Mouse (Mus musculus) liver, embryonic 15.5 days (tissue): ENCODE data around the gene Cacfd1. TPM values are rescaled to one million over a fixed set of nuclear protein-coding genes. Genes with fewer than 3 reads are reported as not detected.

Experiments
- ATAC-seq: fragments of 200-750 bp; cut with Nextera tagmentation; 2 replicates; pipeline ENCODE4 v1.8.0; 2017; ENCODE audit warnings: moderate number of reproducible peaks, mild to moderate bottlenecking, moderate library complexity; ENCODE audit not compliant: insufficient read depth
- H3K27ac ChIP-seq: fragments of 300-500 bp; sonication (generic); replicated peaks from 2 replicates; pipeline ENCODE4 v1.5.1; 2015; ENCODE audit warnings: mild to moderate bottlenecking, inconsistent platforms
- H3K27me3 ChIP-seq: fragments of 300-500 bp; sonication (generic); 2 replicates; pipeline ENCODE4 v1.6.1; 2015; ENCODE audit warnings: mild to moderate bottlenecking, inconsistent platforms
- H3K36me3 ChIP-seq: fragments of 300-500 bp; sonication (generic); replicated peaks from 2 replicates; pipeline ENCODE4 v1.6.1; 2015; ENCODE audit warnings: moderate library complexity, mild to moderate bottlenecking, inconsistent platforms
- H3K4me1 ChIP-seq: fragments of 300-500 bp; sonication (generic); replicated peaks from 2 replicates; pipeline ENCODE4 v1.6.1; 2015; ENCODE audit warnings: inconsistent platforms
- H3K4me2 ChIP-seq: fragments of 300-500 bp; sonication (generic); 2 replicates; pipeline ENCODE4 v1.6.1; 2015; ENCODE audit warnings: moderate library complexity, mild to moderate bottlenecking, inconsistent platforms
- H3K4me3 ChIP-seq: fragments of 300-500 bp; sonication (generic); replicated peaks from 2 replicates; pipeline ENCODE4 v1.5.1; 2015; ENCODE audit warnings: mild to moderate bottlenecking, inconsistent platforms
- H3K9ac ChIP-seq: fragments of 300-500 bp; sonication (generic); 2 replicates; pipeline ENCODE4 v1.6.1; 2015; ENCODE audit warnings: moderate library complexity, mild to moderate bottlenecking, inconsistent platforms
- H3K9me3 ChIP-seq: fragments of 300-500 bp; sonication (generic); replicated peaks from 2 replicates; pipeline ENCODE4 v1.6.1; 2016; ENCODE audit warnings: inconsistent platforms
- WGBS: fragments of 180-500 bp; shearing (Covaris S2); methylation state at CpG from one replicate; pipeline ENCODE4 v1.1.7; 2015; ENCODE audit warnings: mixed read lengths; ENCODE audit not compliant: insufficient replicate concordance; 5-methylcytosine and 5-hydroxymethylcytosine counted together
- polyA plus RNA-seq: library from polyadenylated mRNA; unstranded; fragments of >200 nt; fragmentation: Nextera tagmentation; extraction: Ambion mirVana; gene quantifications from 2 replicates; pipeline ENCODE4 v1.2.1, GENCODE M21; 2015

The Cacfd1 gene
- polyA plus RNA-seq, 1 experiment from 2014 or later = 13.2 TPM

DNA sequence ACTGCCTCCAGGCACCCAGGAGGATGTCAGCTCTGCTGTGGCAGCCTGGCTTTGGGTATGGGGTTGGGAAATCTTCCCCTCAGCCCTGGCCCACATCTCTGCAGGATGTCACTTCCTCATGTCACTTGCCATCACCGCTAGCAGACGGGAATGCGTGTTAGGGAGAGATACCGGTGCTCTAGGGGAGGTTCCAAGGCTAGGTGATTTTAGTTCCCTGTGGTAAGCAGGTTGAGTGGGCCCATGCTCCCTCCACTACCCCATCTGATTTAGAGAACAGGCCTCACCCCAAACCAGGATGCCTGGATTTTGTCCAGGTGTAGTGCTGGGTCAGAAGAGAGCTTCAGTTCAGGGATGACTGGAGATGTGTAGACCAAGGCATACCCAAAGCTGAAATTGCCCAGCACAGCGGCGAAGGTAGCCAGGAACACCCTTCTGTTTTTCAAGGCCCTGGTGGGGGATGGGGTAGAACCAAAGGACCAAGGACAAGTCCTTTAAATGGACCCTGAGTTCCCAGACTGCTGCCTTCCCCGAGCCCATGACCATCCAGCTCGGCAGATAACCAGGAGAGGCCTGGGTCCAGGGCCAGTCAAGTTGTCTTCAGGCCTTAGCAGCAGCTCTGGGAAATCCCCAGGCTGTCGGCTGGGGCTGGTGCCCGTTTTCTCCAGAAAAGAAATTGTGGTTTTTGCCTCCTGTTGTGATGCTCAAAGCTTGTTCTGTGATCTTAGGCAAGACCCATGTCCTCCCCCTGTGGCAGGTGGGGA lies 17.3 kb downstream of the Cacfd1 start:
- Histone ChIP-seq H3K9ac (no peak overlapping the region), H3K4me2 (no peak overlapping the region)

DNA sequence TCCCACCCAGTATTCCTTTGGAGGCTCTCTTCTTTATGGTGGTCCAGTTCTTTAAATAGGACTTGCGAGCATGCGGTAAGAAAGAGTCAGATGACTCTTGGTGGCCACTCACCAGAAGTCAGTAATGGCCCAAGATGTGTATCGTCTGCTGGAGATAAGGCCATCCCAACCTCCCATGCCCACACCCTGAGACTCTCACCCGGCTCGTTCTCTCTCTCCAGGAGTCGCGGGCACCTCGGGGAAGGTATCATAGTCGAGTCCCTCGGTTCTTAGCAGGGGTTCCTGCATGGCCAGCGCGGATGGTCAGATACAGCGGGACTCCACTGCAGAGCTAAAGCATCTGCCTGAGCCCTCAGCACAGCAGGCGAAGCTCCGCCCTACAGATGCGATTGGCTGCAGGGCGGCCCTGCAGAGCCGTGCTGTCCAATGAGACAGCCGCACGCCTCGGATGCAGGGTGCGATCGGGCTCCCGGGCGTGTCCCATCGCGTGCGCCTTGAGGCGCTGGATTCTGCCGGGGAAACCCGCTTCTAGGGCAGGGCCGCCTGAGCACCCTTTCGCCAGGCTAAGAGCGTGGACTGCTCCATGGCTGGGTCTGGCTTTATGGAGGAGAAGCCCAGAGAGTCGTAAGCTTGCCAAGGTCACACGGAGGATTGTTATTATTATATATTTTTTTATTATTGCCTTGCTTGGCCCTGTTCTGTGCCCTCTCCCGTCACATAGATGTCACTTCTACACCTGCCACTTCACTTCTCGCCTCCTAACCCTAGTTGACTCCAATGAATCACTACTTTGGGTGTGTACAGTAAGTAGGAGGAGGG lies 18.1 kb downstream of the Cacfd1 start, which contains the start of gene Slc2a6:
Slc2a6 (minus strand) TSS at position 381 of the 819 bp plus-strand sequence.
- no peak within 1 kb of the TSS for H3K4me3 ChIP-seq
- peaks cover 26% of the 10 kb centered on the region for H3K4me1 ChIP-seq
- ATAC-seq = peak; percentile 85
- no peak within 1 kb of the TSS for H3K27ac ChIP-seq
- peak within 1 kb of the TSS; percentile 50 for H3K4me2 ChIP-seq
- H3K36me3 ChIP-seq = no peaks in the 10 kb centered on the region
- 3% methylated on average over 38 of the region's 38 CpGs for WGBS
- H3K9me3 ChIP-seq = no peaks in the 10 kb centered on the region
- H3K27me3 ChIP-seq = peaks cover 39% of the 10 kb centered on the region
- H3K9ac ChIP-seq = no peak within 1 kb of the TSS

More for the DNA sequence above, 17.3 kb downstream of the Cacfd1 start:
- 37% methylated on average over 10 of the region's 10 CpGs for WGBS
- Histone ChIP-seq H3K27me3 (peaks cover 39% of the 10 kb centered on the region), H3K27ac (no peak overlapping the region), H3K4me1 (peaks cover 26% of the 10 kb centered on the region), H3K36me3 (no peaks in the 10 kb centered on the region), H3K4me3 (no peak overlapping the region), H3K9me3 (no peaks in the 10 kb centered on the region)
- no peak for ATAC-seq

DNA sequence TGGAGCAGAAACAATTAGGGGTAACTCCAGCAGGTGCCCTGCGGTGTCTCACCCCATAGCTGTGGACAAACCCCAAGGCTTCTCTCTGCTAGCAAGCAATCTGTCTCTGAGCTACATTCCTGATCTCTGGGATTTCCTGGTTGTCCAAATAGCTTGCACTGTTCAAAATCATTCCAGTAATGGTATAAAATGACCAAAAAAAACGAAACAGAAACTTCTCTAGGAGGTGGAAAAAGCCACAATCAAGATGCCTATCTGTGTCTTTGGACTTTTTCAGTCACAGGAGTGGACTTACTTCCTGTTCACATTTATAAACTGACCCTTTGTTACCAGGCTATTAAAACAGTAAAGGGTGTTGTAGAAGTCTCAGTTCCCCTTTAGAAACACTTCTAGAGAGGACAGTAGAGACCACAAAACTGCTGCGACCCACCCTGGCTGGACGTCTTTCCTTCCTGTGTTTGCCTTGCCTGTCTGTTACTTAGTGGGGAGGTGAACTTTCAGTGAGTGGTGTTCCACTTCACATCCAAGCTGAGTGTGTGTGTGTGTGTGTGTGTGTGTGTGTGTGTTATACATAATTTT lies 18.8 kb downstream of the Cacfd1 start:
- Histone ChIP-seq H3K36me3 (no peaks in the 10 kb centered on the region), H3K27me3 (peaks cover 39% of the 10 kb centered on the region), H3K9me3 (no peaks in the 10 kb centered on the region), H3K4me1 (peaks cover 26% of the 10 kb centered on the region), H3K9ac (no peak overlapping the region), H3K4me3 (no peak overlapping the region), H3K4me2 (peak overlapping the region; percentile 50), H3K27ac (no peak overlapping the region)
- ATAC-seq = no peak
- WGBS = 21% methylated on average over 4 of the region's 4 CpGs

DNA sequence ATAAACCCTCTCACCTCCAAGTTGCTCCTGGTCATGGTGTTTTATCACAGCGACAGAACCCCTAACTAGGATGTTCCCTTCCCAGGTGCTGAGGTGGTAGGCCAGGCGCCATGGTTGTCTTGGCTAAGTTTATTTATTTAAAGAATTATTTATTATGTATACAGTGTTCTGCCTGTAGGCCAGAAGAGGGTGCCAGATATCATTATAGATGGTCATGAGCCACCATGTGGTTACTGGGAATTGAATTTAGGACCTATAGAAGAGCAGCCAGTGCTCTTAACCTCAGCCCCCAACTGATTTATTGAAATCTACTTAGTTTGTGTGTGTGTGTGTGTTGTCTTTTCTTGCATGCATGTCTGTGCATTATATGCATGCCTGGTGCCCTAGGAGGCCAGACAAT lies 22.6 kb downstream of the Cacfd1 start:
- Histone ChIP-seq H3K4me2 (no peak overlapping the region), H3K9ac (no peak overlapping the region), H3K27me3 (peaks cover 26% of the 10 kb centered on the region), H3K9me3 (no peaks in the 10 kb centered on the region), H3K36me3 (no peaks in the 10 kb centered on the region), H3K27ac (no peak overlapping the region), H3K4me3 (no peak overlapping the region), H3K4me1 (peaks cover 10% of the 10 kb centered on the region)
- WGBS = 47% methylated on average over 2 of the region's 2 CpGs
- no peak for ATAC-seq

DNA sequence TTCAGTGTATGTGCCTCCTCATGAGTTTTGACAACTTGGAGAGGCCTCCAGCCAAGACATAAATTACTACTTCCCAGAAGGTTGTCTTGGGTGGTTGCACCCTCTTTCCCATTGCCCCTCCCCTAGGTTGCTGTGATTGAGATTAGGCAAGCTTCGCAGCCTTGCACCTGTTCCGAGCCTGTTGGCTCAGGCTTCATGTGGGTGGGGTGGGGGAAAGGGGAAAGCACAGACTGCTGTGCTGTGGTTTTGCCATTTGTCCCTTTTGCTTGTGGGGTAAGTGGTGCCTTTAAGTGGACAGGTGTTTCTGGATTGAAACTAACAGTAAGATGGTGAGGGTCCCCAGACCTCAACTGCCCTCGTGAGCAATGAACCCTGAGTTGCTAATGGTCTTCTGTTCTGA lies 26.3 kb downstream of the Cacfd1 start:
- no peak overlapping the region for H3K4me2 ChIP-seq
- no peak overlapping the region for H3K27ac ChIP-seq
- WGBS = 47% methylated on average over 3 of the region's 3 CpGs
- H3K9ac ChIP-seq = no peak overlapping the region
- H3K36me3 ChIP-seq = no peaks in the 10 kb centered on the region
- H3K4me3 ChIP-seq = no peak overlapping the region
- 0 out of 2 replicates have a peak, but pooled peaks cover 1% of the 10 kb centered on the region for H3K4me1 ChIP-seq
- no peaks in the 10 kb centered on the region for H3K9me3 ChIP-seq
- H3K27me3 ChIP-seq = no peaks in the 10 kb centered on the region
- ATAC-seq = no peak

DNA sequence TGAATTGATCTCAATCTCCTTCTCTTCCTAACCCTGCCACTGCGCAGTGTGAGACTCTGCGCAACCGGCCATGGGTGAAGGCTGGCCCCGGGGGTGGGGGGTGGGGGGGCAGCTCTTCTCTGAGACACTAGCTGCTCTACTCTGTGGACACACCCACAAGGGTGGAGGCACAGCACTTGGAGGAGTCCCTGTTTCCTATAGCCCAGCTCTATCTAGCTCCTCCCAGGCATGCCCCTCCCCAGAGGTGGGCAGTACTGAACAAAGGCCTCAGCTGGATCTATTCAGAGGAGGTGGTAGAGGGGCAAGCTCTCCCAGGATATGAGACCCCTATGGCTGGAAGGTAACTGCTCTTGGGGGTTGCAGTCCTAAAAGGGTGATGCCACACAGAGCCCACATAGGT lies 27.3 kb downstream of the Cacfd1 start:
- H3K36me3 ChIP-seq = no peaks in the 10 kb centered on the region
- ATAC-seq = no peak
- no peak overlapping the region for H3K4me2 ChIP-seq

DNA sequence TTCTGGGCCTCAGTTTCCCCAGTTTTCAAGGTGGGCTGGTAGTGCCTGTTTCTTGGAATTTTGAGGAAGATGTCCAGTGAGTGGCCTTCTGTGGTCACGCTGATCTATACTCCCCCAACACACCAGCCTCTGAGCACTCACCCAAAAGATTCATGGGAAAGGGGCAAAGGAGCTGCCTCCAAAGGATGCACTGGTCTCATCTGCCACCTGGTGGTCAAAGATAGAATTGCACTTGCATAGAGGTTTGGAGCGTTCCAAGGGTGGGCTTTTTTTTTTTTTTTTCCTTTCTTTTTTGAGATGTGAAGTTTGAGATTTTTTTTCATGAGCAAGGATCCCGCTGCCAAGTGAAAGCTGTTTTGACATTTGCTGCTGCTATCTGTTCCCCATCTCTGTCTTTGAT lies 28.9 kb downstream of the Cacfd1 start:
- WGBS = 4% methylated on average over 3 of the region's 3 CpGs
- no peak overlapping the region for H3K4me2 ChIP-seq
- peaks cover 8% of the 10 kb centered on the region for H3K4me1 ChIP-seq
- no peaks in the 10 kb centered on the region for H3K27me3 ChIP-seq
- no peak overlapping the region for H3K9ac ChIP-seq
- H3K36me3 ChIP-seq = no peaks in the 10 kb centered on the region
- H3K4me3 ChIP-seq = no peak overlapping the region
- ATAC-seq = no peak
- no peak overlapping the region for H3K27ac ChIP-seq
- no peaks in the 10 kb centered on the region for H3K9me3 ChIP-seq

More for the DNA sequence above, 27.3 kb downstream of the Cacfd1 start:
- Histone ChIP-seq H3K9me3 (no peaks in the 10 kb centered on the region), H3K27me3 (no peaks in the 10 kb centered on the region), H3K4me3 (no peak overlapping the region), H3K27ac (no peak overlapping the region), H3K4me1 (peaks cover 7% of the 10 kb centered on the region; the same call in 1 of the 2 replicates), H3K9ac (no peak overlapping the region)
- 57% methylated on average over 4 of the region's 4 CpGs for WGBS

DNA sequence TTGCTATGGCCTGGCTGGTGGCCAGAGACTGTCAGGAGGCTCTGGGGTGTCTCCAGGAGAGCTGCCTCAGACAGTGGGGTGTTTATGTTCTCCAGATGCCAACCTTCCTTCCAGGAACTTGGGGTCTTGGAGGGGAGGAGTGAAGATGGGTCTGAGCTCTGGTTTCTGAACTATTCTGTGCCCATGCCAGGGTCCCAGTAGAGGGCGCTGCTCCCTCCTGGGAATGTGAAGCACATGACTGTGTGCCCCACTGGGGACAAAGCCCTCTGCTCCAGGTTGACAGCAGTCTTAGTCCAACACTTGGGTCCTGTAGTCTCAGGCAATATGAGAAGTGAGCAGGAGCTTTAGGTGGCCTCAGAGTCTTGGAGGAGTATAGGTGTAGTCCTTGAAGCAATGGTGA lies 29.6 kb downstream of the Cacfd1 start:
- Histone ChIP-seq H3K27me3 (no peaks in the 10 kb centered on the region), H3K4me1 (peaks cover 8% of the 10 kb centered on the region), H3K9me3 (no peaks in the 10 kb centered on the region), H3K27ac (no peak overlapping the region), H3K4me3 (no peak overlapping the region), H3K36me3 (no peaks in the 10 kb centered on the region), H3K9ac (no peak overlapping the region), H3K4me2 (no peak overlapping the region)
- no peak for ATAC-seq
- WGBS = 6% methylated on average over 1 of the region's 1 CpGs

DNA sequence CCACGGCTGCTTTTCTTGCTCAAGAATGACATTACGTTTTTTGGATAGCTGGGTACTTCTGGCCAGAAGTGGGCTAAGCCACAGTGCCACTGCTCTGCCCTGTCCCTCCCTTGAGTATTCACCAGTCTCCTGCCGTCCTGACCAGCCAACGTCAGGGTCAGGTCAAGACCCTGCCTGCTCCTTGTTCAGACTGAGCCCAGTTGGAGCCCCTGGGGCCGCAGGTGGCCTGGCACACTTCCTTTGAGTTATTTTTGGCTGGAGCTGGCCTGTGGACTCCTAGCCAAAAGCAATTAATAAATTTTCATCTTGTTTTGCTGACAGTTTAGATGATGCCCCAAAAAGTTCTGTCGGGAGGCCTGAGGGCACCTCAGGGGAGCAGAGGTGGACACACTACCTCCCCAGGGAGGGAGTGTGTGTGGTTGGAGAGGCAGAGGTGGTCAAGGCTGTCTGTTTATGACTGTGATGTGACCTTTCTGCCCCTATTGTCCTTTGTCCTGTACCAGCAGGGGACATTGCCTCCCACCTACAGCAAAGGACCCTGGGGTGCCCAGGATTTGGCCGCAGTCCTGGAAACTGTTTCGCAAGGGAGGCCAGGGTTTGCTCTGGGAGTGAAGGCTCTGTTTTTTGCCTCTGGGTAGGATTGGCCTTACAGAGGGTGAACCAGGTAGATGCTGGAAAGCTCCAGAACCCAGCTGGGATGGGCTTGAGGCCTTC lies 32.6 kb downstream of the Cacfd1 start:
- ATAC-seq = peak; percentile 81
- Histone ChIP-seq H3K9me3 (no peaks in the 10 kb centered on the region), H3K36me3 (no peaks in the 10 kb centered on the region), H3K4me2 (no peak overlapping the region), H3K27me3 (no peaks in the 10 kb centered on the region), H3K9ac (no peak overlapping the region), H3K27ac (peak overlapping the region; percentile 75), H3K4me3 (no peak overlapping the region), H3K4me1 (peaks cover 8% of the 10 kb centered on the region)
- 55% methylated on average over 8 of the region's 8 CpGs for WGBS

DNA sequence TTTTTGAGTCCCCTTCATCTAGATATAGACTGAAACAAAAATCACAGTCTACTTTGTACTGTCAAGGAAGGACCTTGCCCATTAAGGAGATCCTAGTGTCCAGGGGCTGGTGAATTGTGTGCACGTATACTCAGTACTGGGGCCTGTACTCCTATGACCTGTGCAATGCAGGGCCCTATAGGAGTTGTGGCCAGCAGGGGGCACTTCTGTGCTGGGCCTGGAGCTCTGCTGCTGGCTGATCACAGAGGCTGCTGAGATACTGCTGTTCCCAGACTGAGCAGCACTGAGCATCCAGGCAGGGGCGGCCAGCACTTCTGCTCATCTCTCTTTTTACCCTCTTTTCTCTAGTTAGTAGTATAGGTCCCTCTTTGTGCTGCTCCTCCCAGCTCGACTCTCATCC lies 33.7 kb downstream of the Cacfd1 start:
- 11% methylated on average over 3 of the region's 3 CpGs for WGBS
- Histone ChIP-seq H3K27ac (no peak overlapping the region), H3K4me1 (peaks cover 8% of the 10 kb centered on the region), H3K27me3 (no peaks in the 10 kb centered on the region), H3K4me3 (no peak overlapping the region), H3K4me2 (no peak overlapping the region), H3K9me3 (no peaks in the 10 kb centered on the region), H3K36me3 (no peaks in the 10 kb centered on the region), H3K9ac (no peak overlapping the region)
- peak; percentile 22; the same call in 1 of the 2 replicates for ATAC-seq
